Mouse (Mus musculus): ENCODE results near the gene Gimap5.
A peak's percentile ranks its signal among the peaks of the same experiment; 100 is the strongest.

Gene Gimap5

DNA sequence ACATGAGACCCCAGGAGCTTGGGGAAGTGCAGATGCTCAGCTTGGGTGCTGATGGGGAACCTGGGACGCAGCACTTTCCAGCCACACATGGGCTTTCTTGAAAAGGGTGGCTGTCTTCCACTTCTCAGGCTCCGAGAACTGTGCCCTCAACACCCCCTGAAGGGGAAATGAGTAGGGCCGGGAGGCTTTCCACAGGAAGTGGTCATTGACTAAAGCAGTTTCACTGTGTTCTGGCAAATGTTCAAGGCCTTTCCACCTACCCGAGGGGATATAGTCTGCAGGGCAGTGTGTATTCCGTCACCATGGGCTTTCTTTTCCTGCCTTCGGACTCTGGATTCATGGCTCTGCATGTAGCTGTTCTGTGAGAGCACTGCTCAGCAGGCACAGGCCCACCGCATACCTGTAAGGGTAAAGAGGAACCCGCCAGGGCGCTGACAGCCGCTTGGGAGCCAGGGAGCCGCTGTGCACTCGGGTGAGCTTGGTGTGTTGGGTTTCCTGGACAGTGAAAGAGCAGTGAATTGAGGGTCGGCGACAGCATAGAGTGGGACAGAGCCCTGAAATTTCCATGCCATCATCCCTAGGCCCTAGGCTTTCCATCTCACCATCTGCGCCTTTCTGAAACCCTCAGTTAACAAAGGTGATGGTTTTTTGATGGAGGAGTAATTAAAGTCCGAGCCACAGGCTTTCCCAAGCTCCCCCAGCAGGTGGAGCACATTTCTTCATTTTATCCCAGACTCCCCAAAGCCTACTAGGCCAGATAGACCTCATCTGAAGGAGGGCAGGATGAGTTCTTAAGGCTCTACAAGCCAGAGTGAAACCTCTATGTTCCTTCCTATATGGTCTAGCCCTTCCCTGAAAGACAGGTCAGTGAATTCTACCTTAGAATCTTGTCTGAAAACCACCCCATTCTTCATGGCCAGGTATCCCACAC, at the start of gene Gimap5:
Gene Gimap5, plus strand, starts transcription at position 239 of the 931 bp plus-strand sequence.
- DNase-seq, result peak; percentile 71 to 82

DNA sequence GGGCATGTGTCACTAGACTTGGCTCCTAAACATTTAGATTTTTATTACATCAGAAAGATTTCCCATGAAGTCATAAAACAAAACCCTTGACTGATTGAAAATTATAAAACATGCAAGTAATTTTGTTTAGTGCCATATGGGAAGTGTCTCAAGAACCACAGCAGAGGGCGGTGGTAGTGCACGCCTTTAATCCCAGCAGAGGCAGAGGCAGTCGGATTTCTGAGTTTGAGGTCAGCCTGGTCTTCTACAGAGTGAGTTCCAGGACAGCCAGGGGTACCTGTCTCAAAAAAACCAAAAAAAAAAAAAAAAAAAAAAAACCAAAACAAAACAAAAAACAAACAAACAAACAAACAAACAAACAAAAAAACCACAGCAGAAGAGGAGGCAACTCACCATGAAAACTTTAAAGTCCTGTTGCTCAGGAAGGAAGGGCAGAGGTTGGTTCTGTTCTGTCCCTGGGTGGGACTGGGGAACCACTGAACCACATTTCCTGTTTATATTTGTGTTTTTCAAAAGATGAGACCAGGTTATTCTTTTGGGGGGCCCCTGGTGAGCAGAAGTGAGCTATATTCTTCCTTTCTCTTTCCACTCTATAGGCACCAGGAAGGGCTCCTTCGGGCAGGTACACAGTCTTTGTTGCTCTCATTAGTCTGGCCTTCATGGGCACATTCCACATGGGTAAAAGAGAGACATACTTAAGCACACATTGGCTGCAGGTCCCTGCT, 49.0 kb upstream of the Gimap5 start:
- no peak for DNase-seq

DNA sequence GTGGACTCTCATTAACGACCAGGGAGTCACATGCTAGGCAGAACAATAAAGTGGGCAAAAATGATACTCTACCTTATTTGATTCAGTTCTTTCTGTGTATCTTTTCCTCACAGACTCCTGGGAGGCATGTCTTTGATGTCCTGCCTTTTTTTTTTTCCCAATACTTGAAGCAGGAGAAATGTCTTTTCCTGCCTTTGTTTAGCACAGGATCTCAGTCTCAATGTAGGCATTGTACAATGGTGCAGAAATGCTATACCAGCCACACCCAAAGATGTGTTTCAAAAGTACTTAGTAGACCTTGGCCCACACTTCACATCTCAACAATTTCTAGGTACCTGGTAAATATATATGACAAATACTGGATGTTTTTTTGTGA, 48.5 kb upstream of the Gimap5 start:
- no peak for DNase-seq

DNA sequence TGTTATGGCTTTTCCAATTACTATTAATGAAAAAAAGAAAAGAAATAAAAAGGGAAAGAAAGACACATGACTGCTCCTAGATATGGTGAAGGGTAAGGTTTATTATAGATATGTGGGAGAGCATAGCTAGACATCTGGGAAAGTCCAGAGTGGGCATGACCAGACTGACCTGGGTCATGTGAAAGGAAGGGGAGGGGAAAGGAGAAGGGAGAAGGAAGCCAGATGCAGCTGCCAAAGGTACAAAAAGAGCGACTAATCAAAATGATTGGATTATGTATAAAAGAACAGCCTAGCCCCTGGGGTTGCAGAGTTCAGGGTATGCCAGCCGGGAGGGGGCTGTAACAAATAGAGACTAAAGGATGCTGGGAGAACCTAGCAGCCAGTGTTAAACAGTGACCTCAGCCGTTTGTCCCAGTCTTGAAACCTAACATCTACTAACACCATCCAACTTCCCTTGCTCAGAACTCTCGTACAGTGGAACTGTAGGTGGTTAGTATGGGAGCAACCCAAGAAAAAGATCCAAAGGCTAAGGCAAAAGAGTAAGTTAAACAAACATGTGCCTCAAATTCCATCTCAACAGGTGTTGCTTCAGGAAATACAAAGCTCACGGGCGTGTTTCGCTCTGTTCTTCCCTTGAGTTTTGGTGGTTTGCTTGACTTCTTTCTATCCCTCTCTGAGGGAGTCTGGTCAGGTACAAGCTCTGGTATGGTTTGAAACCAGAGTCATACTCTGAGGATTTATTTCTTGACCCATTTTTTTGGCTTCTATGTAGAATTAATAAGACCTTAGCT, 47.7 kb upstream of the Gimap5 start:
- no peak for DNase-seq

DNA sequence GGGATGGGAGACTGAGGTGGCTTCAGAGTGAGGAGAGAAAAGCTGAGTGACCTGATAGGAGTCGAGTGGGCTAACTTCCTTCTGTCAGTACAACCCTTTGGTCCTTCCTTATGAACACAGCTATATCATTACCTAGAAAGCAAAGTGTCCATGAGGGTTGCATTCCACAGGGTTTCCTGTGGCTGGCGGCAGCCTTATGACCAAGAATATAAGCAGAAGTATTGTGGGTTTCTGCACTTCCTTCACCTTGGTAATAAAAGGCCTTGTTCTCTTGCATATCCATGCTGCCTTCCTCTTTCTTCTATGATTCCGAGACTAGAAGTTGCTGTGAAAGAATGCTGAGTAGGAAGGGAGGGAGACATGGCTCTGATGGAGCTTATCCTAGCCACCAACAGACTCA, 47.1 kb upstream of the Gimap5 start:
- DNase-seq, result no peak

DNA sequence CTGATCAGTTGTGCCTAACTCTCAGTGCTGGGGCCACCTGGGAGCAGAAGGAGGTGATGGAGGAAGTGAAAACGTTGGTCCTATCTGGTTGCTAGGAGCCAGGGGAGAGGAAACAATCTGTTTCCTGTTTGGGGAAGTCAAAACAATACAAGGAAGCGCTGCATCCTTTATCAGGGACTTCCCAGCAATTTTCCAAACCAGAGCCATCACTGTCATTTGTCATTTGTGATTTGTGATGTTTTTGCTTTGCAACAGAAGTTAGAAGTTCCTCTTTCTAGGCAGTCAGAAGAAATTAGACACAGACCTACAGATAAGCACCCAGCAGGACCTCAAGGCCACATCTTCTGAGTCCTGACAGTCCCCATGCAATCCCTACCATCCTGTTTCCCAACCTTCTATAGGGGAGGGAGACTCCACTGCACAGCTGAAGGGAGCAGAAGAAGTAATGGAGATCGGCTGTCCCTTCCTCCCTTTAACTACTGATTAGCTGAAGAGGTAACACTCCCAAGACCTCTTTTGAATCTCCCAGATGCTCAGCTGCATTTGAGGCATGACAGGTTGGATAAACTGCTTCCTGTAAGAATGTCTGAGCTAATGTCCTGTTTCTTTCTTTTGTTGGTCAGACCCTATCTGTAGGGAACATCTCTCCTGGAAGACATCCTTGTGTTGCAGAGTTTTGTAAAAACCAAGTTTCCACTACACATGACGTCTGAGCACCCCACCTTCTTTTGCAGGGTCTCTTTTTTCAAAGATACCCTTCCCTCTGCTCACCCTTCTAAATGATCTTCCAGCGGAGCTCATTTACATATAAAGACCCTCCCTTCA, 45.5 kb upstream of the Gimap5 start:
- peak; percentile 36 to 76 for DNase-seq

DNA sequence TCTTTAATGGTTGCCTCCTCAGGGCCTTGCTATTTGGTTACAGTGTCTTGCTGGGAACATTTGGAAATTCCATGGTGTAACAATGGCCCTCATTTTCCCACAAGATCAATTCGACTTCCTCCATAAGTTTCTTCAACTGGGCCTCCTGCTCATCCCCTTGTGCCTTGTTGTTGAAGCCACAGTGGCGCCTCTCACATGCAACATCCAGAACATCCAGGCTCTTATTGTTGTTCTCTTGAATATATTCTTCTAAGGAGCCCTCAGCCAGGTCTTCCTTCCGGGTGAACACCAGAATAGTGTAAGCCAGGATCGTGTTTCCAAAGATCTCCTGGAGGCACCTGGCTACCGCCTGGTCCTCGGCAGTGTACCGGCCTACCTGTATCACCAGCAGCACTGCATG, 43.9 kb upstream of the Gimap5 start:
- DNase-seq, result no peak

DNA sequence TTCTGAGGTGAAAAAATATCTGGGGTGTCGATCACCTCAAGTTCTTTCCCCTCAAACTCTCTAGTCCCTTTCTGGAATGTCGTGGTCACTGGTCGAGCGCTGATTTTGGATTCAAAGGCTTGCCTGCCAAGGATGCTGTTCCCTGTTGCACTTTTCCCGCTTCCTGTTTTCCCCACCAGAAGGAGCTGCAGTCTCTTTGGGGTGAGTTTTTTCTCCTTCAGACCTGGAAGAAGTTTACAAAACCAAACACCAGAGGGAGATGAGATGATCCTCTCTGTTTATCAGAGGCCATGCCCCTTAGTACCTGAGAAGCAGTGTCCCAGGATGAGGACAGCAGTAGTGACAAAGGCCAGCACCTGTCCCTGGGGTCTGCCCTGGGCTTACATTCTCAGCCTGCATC, 43.4 kb upstream of the Gimap5 start:
- DNase-seq, result no peak

DNA sequence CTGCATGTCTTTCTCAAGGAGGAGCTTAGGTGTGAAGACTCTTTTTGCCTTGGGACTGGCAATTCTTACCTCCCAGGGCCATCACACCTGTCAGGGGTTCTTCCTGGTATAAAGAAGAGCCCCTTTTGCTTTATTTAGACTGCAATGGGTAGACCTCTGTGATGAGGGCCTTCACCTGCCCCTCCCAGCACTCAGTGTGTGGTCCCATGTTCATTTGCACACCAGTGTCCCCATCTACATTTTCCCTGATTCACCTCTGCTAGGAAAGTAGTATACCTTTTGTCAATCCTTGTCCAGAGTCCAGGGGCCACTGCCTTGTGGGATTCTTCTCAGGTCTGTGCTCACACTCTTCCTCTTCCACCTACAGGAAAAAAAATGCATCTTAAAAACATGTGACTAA, 41.9 kb upstream of the Gimap5 start:
- no peak for DNase-seq

DNA sequence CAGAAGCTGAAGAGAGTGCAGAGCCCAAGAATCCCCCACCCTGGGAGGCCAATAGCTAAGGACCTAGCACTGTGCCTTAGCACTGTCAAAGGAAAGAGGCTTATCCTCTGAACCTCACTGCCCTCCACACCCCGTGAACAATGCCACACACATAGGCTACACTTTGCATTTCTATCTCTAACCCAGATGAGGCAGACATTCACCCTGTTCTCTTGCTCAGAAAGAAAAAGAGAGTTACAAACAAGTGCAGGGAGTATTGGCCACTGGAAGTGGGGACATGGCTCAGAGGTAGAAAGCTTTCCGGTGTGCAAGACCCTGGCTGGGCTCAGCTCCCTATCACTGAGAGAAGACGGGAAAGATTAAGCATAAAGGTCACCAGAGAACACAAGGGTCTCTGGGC, 39.9 kb upstream of the Gimap5 start:
- DNase-seq, result no peak

DNA sequence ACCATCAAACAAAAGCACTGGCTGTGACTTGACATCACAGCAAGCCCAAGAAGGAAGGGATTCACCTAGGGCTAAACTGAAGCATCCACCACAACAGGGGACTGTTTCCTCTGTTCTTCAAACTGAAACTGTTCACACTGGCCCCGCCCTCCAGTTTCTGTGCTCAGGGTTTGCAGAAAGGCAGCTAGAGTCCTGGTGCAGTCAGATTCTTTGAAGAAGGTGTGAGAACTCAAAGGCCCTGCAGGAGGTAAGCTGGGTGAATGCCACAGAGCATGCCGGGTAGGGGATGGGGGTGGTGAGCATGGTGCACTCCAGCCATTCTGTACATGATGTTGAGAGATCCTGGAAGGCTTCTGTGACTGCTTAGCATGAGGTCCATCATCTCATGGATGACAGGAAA, 27.5 kb upstream of the Gimap5 start, which contains the start of the genes Gm28053 and Gimap7:
Gene Gm28053, plus strand, starts transcription at position 153 of the 400 bp plus-strand sequence.
Gene Gimap7, plus strand, starts transcription at position 167 of the 400 bp plus-strand sequence.
- DNase-seq, result no peak

DNA sequence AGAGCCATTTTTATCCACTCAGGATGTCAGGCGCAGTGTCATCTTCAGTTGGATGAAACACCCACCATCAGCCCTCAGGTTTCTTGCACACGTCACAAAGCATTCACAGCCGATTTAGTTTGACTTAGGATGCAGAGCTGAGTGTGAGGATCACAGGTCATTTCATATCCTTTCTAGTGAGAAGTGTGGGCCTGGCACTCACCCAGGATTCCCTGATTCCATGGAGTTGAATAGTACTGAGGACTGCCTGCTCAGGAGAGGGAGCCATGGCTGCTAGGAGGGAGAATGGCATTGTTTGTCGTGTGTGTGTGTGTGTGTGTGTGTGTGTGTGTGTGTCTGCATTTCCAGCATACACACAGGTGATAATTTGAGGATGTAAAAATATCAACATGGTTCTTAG, 25.7 kb upstream of the Gimap5 start:
- peak in 1 of 2 experiments; percentile 47 for DNase-seq

DNA sequence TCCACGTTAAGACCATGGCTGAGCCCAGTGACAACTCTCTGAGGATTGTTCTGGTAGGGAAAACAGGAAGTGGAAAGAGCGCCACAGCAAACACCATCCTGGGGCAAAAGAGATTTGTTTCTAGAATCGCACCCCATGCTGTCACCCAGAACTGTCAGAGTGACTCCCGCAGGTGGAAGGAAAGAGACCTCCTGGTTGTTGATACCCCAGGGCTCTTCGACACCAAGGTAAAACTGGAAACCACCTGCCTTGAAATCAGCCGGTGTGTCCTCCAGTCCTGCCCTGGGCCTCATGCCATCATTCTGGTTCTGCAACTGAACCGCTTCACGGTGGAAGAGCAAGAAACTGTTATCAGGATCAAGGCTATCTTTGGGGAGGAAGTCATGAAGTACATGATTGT, 22.5 kb upstream of the Gimap5 start:
- no peak for DNase-seq

DNA sequence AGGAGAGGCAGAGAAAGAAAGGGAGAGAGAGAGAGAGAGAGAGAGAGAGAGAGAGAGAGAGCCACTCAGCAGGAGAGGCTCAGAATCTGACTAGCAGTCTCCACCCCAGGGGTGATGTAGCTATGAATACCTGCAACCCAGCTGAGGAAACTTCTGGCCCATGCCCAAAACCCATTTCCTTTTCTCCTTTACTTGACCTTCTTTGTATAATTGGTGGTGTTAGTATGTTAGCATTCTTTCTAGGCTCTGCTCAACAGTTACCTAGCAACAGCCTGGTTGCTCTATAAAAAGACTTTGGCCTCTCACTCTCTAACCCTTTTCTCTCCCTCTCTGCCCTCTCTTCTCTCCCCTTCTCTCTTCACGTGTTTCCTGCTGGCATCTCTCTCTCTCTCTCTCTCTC, 20.5 kb upstream of the Gimap5 start:
- peak; percentile 92 to 94 for DNase-seq

DNA sequence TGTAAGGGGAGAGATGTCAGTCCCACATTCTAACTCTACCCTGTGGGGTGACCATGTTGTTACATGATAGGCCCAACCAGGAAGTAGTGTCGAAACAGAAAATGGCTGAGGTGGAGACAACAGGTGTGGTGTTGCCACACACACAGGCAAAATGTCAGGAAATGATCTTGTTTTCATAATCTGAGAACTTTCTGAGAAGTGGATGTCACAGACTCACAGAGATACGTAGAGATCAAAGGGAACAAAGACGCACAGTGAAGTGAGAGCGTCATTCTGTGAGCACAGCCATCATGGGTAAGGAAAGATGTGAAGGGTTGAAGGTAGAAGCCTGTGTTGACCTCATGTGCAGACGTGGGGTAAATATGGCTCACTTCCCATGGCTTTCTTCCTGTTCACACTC, 18.2 kb upstream of the Gimap5 start:
- no peak for DNase-seq

DNA sequence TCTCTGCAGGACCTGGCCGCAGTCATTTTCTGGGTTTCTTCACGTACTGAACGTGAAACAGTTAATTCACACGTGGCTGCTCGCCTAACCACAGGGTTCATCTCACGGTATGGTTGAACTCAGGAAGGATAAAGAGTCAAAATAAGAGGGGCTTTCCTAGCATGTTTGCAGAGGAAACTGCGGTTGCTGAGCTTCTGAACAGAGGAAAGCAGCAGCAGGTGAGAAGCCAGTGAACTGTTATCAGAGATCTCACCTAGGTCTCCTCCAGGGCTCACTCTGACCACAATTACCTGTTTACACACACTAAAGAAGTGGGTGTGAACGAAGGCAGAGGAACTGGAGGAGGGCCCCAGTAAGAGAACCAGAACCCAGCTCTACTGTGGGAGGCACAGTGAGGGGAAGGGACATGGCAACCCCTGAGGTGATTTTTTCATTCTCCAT, 13.1 kb upstream of the Gimap5 start:
- DNase-seq, result no peak

DNA sequence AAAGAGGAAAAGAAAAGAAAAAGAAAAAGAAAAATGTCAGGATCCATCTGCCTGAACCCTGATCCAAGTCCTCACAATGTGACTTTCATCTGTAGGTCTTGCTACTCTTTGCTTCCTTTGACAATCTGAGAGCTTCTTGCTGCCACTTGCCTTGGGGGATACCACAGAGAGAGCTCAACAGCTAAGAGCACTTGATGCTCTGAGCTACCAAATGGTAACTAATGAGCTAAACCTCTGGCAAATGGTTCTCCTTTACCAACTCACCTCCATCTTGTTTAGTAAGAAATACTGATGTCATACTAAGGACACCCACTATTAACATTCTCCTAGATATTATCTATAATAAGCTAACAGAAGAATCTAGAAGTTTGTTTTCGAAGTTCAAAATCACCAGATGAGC, 12.3 kb upstream of the Gimap5 start:
- DNase-seq, result no peak

DNA sequence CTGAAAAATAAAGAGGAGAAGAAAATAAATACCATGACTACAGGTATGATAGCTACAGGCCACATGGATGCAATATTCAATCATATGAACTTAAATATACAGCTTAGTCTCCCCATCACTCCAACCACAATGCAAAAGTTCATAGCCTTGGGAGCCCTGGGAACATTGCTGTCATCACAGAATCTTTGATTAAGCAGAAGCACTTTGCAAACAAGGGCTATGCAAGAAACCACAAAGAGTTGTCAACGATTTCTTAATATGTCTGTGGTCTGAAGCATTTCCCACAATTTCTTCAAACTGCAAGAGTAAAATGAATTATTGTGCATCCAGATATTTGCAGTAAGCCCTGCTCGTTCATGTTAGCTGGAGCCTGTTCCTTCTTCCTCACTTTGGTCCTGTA, 8.9 kb upstream of the Gimap5 start:
- no peak for DNase-seq

DNA sequence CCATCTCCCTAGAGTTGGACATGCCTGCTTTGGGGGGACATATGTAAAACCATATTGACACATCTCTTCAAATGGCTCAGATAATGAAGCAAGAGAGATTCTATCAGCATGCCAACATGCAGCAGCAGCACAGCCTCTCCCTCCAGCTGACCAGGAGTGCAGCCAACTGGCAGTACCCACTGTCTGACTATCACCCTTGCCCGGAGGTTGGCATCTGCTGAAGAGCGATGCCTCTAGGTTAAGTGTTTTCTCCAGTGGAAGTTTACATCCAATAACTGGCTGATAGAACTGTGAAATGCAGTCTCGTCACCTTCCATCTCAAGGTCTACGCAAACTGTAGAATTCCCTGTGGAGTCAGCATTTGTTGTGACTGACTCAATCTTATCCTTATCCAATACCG, 8.3 kb upstream of the Gimap5 start:
- DNase-seq, result no peak

DNA sequence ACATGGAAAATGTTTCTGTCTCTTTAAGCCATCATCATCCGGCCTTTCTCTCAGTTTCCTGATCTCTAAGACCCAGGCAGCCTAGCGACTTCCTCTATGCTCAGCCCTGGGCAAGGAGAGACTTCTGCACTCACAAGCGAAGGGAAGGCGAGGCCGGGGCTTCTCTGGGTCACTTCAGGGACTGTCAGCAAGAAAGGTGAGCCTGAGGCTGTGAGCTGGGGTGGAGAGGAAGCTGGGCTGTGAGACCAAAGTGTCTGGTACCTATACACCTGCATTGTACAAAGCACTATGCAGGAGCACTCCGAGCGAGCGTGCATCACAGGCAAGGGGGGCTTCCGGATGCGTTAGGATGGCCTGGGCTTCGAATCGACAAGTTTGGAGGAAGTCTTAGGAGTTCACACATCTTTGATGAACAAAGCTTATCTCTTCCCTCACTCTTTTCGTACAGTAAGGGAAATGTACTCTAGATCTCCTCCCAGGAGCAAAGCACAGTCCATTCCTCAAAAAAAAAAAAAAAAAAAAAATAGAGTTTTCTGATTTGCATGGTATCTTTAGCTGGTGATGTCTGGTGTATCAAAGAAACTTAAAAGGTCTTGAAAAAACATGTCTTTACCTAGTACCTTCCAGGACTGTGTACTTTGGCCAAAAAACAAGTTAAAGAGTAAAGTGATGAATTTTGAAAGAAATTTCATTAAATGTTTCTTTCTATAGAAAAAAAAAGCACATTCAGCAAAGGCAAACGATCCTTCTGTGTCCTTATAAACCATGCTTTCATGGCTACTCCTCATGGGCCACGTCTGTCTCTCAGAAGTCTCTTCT, 6.8 kb upstream of the Gimap5 start, which contains the start of gene Gimap1:
Gene Gimap1, plus strand, starts transcription at position 94 of the 819 bp plus-strand sequence.
- DNase-seq, result peak; percentile 64 to 70

DNA sequence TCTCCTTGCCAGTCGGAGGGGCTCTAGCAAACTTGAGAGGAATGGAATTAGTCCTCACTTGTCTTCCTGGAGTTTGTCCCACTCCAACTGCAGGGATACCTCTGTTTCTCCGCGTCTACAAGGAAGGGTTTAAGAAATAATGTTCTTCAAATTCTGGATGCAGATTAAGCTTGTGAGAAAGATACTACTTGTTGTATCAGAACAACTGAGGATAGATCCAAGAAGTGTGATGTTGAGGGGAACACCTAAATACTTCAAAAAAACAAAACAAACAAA, 6.3 kb upstream of the Gimap5 start:
- no peak for DNase-seq
